Mouse (Mus musculus) c-Kit-positive CD71-positive TER-119-positive erythroid progenitor cells, embryonic 14.5 days (primary cell): ENCODE measurements around the gene Cntd1.

Experiments
- DNase-seq: peaks from one replicate; pipeline ENCODE4 v3.0.0-alpha.2; 2013; ENCODE audit warnings: low spot score

Cntd1 gene

DNA sequence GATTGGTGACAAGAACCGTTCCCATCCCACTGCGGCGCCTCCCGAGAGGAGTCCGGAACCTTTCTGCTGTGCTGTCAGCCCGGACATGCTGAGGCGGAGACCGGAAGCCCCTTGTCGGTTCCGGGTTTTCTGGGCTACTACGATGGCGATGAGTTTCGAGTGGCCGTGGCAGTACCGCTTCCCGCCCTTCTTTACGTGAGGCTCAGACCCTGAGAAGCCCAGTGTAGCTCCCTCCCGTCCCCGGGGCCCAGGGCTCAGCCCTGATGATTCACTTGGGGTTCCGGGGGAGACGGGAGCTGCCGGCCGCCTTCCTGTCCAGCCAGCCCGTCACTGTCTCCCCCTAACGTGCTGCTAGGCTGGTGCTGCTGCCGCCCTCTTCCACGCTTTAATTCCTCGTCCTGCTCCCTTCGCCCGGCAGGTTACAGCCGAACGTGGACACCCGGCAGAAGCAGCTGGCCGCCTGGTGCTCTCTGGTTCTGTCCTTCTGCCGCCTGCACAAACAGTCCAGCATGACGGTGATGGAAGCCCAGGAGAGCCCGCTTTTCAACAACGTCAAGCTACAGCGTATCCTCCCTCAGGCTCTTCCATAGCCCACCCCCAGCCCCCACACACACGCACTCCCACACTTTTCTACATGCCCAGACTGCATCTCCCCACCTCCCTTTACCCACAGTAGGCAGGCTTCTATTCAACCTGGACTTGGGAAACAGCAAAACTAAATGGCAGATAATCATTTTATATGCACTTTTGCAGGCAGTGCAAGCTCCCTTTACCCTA, 25.0 kb upstream of the Cntd1 start, which contains the start of gene Vps25:
TSS of gene Vps25 (plus strand) at position 95 of the 777 bp plus-strand sequence.
- peak; percentile 81 for DNase-seq

GRCm38 (mm10) chr11:101255826-101256775, 22.7 kb upstream of the Cntd1 start:
- DNase-seq = no peak

- no peak for DNase-seq
Observed at GRCm38 (mm10) chr11:101259261-101259712, 19.5 kb upstream of the Cntd1 start.

GRCm38 (mm10) chr11:101259948-101260825, 18.6 kb upstream of the Cntd1 start, which contains the start of gene Wnk4:
Gene Wnk4, plus strand, starts transcription at chr11:101260567.
- DNase-seq = peak; percentile 80

GRCm38 (mm10) chr11:101260826-101261380, 17.9 kb upstream of the Cntd1 start:
- no peak for DNase-seq

DNA sequence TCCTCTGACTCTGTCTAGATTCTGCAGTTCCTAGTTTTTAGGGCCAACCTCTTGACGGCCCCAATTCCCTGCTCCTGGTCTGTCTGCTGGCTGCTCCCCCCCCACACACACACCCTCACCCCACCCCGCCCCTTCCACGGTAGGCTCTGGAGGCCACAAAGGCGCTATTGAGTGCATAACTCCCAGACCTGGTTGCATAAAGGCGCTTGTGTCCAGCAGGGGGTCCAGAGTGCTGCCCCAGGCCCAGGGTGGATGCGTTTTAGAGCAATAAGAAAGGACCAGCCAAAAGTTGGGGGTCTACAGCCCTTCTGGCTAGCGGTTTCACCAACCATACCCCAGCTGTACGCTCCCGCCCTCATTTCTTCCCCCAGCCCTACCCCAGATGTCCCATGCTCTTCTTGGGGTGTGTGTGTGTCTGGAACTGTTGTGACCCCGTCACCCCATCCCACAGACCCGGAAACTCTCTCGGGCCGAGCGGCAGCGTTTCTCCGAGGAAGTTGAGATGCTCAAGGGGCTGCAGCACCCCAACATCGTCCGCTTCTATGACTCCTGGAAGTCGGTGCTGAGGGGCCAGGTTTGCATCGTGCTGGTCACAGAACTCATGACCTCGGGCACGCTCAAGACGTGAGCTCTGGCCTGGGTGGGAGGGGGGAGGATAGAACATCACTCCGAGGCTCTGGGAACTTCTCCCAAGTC, 16.4 kb upstream of the Cntd1 start:
- no peak for DNase-seq

DNA sequence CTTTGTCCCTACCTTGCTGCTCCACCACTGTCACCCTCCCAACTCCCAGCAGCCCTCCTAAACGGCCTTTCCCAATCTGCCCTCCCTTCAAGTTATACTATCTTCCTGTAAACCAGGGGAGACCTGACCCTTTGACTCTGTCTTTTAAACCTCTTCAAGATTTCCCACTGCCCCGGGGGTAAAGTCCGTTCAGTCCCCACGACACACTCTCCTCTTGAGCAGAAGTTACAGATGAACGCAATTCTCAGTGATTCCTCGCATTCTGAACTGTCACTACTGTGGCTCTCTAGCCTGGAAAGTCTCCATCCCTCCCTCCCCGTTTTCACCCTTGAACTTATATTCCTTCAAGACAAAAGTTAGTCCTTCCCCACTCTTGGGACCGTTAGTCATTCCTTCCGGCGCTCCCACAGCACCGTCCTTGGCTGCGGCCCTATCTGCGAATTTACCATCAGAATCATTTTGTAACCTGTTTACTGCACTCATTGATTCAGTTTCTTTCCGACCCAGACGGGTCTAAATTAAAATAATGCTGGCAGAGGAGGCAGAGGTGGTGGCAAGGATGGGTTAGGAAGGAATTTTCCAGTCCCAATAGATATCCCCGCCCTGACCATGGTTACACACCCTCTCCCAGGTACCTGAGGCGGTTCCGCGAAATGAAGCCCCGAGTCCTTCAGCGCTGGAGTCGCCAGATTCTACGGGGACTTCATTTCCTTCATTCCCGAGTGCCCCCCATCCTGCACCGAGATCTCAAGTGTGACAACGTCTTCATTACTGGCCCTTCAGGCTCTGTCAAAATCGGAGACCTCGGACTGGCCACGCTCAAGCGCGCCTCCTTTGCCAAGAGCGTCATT, 15.4 kb upstream of the Cntd1 start:
- DNase-seq = no peak

- DNase-seq = no peak
Observed at GRCm38 (mm10) chr11:101263989-101264280, 14.9 kb upstream of the Cntd1 start.

GRCm38 (mm10) chr11:101264954-101265471, 13.8 kb upstream of the Cntd1 start:
- DNase-seq = no peak

DNA sequence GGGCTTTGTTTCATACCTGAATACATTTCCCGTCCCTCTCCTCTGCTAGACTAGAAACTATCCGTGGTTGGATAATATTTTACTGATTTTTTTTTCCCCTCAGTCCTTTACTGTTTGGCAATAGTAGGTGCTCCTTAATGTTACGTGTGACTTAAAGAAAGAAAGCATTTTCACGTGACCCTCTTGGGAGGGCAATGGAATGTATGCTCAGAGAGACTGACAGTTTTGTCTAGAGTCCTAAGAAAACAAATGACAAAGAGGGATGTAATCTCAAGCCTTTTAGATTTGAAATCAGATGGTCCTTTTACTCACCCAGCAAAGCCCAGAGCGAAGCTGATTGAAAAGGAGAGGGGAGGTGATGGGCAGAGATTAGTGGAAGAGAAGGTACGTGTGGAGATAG, 12.9 kb upstream of the Cntd1 start:
- DNase-seq = no peak

DNA sequence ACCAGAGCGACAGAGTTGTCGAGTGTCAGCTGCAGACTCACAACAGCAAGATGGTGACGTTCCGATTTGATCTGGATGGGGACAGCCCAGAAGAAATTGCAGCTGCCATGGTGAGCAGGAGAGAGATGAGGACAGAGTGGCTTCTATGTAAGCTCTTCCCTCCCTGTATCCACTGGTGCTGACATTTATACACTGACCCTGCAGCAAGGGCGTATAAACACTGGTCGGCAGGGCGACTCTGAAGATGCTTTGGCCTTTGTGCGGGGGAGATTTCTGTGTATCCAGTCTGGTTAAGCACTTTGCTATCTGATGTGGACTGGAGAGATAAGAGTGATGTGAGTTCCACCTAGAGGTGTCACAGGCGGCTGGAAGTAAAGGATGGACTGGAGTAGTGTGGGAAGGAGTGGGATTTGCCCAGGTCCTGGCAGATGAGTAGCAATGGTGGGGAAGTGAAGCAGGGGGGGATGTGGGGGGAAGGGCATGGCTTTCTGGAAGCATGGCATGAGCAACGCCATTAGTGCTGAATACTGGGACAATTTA, 9.2 kb upstream of the Cntd1 start:
- no peak for DNase-seq

- no peak for DNase-seq
Observed at GRCm38 (mm10) chr11:101272446-101272845, 6.4 kb upstream of the Cntd1 start.

- no peak for DNase-seq
Observed at GRCm38 (mm10) chr11:101275309-101275708, 3.5 kb upstream of the Cntd1 start.

DNA sequence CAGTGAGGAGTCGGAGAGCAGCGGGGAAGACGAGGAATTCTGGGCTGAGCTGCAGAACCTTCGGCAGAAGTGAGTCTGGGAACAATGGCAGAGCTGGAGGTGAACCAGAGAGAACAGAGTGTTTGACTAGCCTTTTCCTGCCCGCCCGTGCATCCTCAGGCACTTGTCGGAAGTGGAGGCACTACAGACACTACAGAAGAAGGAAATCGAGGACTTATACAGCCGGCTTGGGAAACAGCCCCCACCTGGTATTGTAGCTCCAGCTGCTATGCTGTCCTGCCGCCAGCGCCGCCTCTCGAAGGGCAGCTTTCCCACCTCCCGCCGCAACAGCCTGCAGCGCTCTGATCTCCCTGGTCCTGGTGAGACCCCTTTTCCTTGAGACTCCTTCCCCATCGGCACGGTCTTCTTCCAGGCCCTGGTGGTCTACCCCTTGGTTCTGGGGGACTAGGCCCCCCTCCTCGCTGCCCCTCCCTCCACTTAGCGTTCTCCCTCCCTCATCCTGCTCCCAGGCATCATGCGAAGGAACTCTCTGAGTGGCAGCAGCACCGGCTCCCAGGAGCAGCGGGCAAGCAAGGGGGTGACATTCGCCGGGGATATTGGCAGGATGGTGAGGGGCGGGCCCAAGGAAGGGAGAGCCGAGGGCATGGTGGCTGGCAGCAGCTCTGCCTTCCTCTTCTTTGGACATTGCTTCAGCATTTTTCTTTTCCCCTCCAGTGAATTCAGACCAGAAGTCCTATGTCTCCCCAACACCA, 2.3 kb upstream of the Cntd1 start:
- DNase-seq = no peak

DNA sequence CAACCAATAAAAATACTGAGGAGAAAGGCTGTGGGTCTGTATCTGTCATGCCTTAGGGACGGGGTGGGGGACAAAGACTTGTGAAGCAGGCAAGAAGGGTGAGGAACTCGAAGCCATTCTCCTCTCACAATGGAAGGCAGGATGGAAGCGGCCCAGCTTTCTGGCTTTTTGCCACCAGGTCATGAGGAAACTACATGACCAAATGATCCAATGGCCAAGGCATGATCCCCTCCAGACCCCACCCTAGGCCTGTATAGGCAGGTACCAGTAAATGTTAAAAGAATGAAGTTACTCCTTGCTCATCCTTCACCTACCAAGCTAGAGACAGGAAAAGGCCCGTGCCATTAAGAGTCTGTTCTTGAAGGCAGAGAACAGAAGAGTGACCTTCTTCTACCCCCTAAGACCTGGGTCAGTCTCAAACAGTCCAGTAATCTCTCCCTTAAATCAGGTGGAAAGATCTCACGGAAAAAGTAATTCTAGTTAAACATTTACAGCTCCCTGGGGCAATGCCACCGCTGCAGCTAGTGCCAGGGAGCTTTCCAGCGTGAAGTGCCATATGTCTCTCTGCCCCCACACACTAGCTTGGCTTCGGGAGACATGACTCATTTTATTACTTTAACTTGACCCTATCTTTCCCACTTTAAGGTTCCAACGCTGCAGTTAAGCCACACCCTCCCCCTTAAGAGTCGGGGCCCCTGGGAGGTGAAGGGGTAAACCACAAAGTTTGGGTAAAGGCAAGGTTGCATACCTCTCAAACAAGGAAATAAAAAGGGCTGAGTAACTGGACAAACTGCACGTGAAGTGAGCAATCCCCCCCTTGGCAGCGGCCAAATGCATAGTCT, 1.2 kb upstream of the Cntd1 start:
- DNase-seq = no peak

- DNase-seq = no peak
Observed at GRCm38 (mm10) chr11:101279193-101279569, 369 bp downstream of the Cntd1 start.

- DNase-seq = no peak
Observed at GRCm38 (mm10) chr11:101280837-101281236, 2.0 kb downstream of the Cntd1 start.

DNA sequence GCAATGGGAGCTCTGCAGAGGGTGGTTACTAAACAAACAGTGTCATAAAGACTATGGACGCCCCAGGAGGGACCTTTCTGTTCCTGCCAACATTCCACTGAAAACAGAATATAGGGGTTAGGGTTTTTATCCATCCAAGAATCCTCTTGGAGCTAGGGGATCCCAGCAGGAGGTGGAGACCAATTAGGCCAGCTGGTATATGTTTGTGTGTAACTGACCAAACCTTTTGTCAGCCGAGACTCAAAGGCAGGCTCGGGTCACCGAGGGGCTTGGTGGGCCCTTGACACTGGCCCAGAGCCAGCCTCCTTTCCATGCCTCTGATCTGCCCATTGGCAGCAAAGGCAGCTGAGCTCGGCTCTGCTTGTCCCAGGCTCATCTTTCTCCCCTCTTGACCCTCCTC, 4.1 kb downstream of the Cntd1 start:
- no peak for DNase-seq
